Mouse (Mus musculus): ENCODE measurements around the gene Car7. TPM values are rescaled to one million over a fixed set of nuclear protein-coding genes. Genes with fewer than 3 reads are reported as not detected.

The Car7 gene
- polyA plus RNA-seq, 1 experiment from 2014 or later, result 0.85 TPM

Other genes with a start within 250 kb of the Car7 start
- gene Cmtm2a, start 241.5 kb upstream of the Car7 start, polyA plus RNA-seq (2016; fragmentation: Nextera tagmentation; extraction: Ambion mirVana), result not detected in 2 replicates
- not detected in 2 replicates for gene Gm45711, start 224.6 kb upstream of the Car7 start, polyA plus RNA-seq (2016; fragmentation: Nextera tagmentation; extraction: Ambion mirVana)
- gene Cmtm1, start 224.5 kb upstream of the Car7 start, polyA plus RNA-seq (2016; fragmentation: Nextera tagmentation; extraction: Ambion mirVana), result not detected in 2 replicates
- gene Gm11020, start 213.1 kb upstream of the Car7 start, polyA plus RNA-seq (2016; fragmentation: Nextera tagmentation; extraction: Ambion mirVana), result not detected in 2 replicates
- not detected in 2 replicates for gene Cmtm2b, start 212.5 kb upstream of the Car7 start, polyA plus RNA-seq (2016; fragmentation: Nextera tagmentation; extraction: Ambion mirVana)
- gene Cmtm3, start 195.3 kb upstream of the Car7 start, polyA plus RNA-seq (2016; fragmentation: Nextera tagmentation; extraction: Ambion mirVana), result 63.2 and 65.4 TPM in 2 replicates
- 1.8 and 2.3 TPM in 2 replicates for gene Cmtm4, start 138.9 kb upstream of the Car7 start, polyA plus RNA-seq (2016; fragmentation: Nextera tagmentation; extraction: Ambion mirVana)
- gene Dync1li2, start 91.6 kb upstream of the Car7 start, polyA plus RNA-seq (2016; fragmentation: Nextera tagmentation; extraction: Ambion mirVana), result 58.6 and 69.9 TPM in 2 replicates
- 0.15 and 0.21 TPM in 2 replicates for gene Terb1, start 24.8 kb upstream of the Car7 start, polyA plus RNA-seq (2016; fragmentation: Nextera tagmentation; extraction: Ambion mirVana)
- gene Nae1, start 52 bp upstream of the Car7 start, polyA plus RNA-seq (2016; fragmentation: Nextera tagmentation; extraction: Ambion mirVana), result 121 and 131 TPM in 2 replicates
- 14.5 and 14.8 TPM in 2 replicates for gene Pdp2, start 56.8 kb downstream of the Car7 start, polyA plus RNA-seq (2016; fragmentation: Nextera tagmentation; extraction: Ambion mirVana)
- gene Cdh16, start 89.7 kb downstream of the Car7 start, polyA plus RNA-seq (2016; fragmentation: Nextera tagmentation; extraction: Ambion mirVana), result 0.13 TPM in 1 of 2 replicates, not detected in the other
- gene Rrad, start 96.6 kb downstream of the Car7 start, polyA plus RNA-seq (2016; fragmentation: Nextera tagmentation; extraction: Ambion mirVana), result 2.0 and 3.2 TPM in 2 replicates
- 95.6 and 105 TPM in 2 replicates for gene Ciao2b, start 107.3 kb downstream of the Car7 start, polyA plus RNA-seq (2016; fragmentation: Nextera tagmentation; extraction: Ambion mirVana)
- not detected in 2 replicates for gene Ces2a, start 199.3 kb downstream of the Car7 start, polyA plus RNA-seq (2016; fragmentation: Nextera tagmentation; extraction: Ambion mirVana)